Mouse (Mus musculus) left cerebral cortex, postnatal 10 days (tissue): Measurements from ENCODE around the gene Prss33. TPM values are rescaled to one million over a fixed set of nuclear protein-coding genes. Genes with fewer than 3 reads are reported as not detected.

Experiments used
- DNase-seq, 2 experiments: peaks; one replicate each; pipeline ENCODE4 v3.0.0; 2021 to 2022; ENCODE audit warnings: low spot score in 2 of 2, mixed read lengths in 1 of 2; ENCODE audit errors: extremely low spot score in 1 of 2
- intact Hi-C: fragments of 180-260 bp; cut with DNase I; formaldehyde crosslinking; loops from one replicate; pipeline ENCODE4 v1.15.1; 2025
- total RNA-seq, 2 experiments: library from RNA; stranded (reverse); gene quantifications; 2 replicates each; pipeline ENCODE4 v1.2.3; 2021

The Prss33 gene
- total RNA-seq, 2 experiments from 2014 or later, result not detected

DNA sequence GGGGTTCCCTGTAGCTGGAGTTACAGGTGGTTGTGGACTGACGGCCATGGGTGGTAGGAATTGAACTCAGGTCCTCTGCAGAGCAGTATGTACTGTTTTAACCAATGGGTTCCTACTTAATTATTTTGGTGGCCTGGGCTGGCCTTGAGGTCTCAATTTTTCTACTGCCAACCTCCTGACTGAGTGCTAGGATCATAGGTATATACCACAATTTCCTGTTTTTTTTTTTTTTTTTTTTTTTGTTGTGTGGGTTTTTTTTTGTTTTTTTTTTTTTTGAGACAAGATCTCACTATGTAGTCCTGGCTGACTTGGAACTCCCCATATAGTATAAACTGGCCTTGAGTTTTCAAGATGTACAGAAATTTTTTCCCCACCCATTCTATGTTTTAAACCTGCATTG is 4.7 kb downstream of the Prss33 start:
- intact Hi-C loops, result no loop called here

DNA sequence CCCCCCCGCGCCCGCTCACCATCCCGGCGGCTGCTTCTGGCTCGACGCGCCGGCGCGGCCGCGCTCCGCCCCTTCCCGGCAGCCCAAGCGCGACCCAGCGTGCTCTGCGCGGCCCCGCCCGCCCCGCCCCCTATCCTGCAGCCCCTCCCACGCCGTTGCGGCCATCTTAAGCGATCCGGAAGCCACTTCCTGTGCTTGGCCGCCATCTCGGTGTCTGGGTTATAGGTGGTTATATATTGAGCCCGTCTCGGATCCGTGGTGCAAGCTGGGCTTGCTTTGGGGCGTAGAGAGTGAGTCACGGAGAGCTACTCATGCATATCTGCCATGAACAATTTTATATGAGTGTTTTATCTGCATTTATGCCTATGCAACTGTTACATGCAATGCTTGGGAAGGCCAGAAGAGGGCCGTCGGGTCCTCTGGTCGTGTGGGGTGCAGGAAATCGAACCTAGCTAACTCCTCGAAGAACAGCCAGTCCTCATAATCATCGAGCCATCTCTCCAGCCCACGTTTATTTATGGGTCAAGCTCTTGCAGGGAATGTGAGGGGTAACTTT is 6.7 kb downstream of the Prss33 start, which contains the start of gene Elob:
Gene Elob, minus strand, starts transcription at position 73 of the 556 bp plus-strand sequence.
- intact Hi-C loops, result loop anchor here (5.0 kb wide), 1 partner anchor 57 kb away; the partner anchor contains the start of gene Flywch1

More for the DNA sequence above, 4.7 kb downstream of the Prss33 start:
- DNase-seq, result no peak

DNA sequence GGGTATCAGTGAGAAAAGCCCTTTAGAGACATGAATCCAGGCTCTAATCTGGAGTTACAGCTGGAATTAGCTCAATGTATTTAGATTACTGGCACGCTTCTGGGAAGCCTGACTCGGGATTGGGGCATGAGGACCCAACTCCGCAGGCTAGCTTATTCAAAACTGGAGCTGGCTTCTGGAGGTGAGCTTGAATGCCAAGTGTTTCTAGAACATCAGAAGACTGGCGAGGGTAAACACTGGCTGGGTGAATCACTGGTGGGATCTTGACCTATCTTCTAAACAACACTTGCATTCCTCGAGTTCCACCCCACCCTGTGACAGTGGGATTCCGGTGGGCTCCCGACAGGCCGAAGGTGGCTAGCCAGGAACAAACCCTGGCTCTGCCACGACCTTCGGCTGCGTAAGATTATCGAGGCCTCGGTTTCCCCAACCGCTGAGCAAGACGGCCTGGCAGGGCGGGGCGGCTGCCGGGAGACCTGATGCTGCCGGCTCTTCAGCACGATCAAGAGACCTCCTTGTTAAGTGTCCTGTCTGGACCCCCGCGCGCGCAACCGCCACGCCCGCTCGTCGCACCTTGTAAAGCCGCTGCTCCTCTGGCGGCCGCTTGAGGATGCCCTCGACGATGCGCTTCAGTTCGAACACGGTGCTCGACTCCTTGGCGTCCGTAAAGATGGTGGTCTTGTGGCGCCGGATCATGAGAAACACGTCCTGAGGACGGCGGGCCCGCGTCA is 7.4 kb downstream of the Prss33 start:
- peak; percentile 30 to 79 for DNase-seq
- intact Hi-C loops, result loop anchor here (5.0 kb wide), 1 partner anchor 56 kb away; the partner anchor contains the start of gene Flywch1

More for the DNA sequence above, 6.7 kb downstream of the Prss33 start, which contains the start of gene Elob:
- DNase-seq, result peak; percentile 78 to 92

DNA sequence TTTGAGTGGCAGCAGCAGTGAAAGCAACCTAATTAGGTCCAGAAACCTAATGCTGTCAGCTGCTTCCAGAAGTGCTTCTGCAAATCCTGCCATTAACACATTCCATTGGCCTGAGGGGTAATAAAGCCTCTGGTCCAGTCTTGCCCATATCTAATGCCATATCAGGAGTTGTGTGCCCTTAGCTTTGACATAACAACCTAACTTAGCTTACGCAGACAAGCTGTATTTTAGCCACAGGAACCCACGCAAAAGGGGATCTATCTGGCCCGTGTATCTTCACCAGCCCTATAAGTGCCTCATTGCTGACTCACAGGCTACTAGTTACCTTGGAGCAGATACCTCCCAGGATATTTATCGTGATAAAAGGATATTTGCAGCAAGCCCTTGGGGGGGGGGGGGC is 10.3 kb downstream of the Prss33 start:
- intact Hi-C loops, result loop anchor here (5.0 kb wide), 1 partner anchor 53 kb away; the partner anchor contains the start of gene Flywch1
- DNase-seq, result no peak

DNA sequence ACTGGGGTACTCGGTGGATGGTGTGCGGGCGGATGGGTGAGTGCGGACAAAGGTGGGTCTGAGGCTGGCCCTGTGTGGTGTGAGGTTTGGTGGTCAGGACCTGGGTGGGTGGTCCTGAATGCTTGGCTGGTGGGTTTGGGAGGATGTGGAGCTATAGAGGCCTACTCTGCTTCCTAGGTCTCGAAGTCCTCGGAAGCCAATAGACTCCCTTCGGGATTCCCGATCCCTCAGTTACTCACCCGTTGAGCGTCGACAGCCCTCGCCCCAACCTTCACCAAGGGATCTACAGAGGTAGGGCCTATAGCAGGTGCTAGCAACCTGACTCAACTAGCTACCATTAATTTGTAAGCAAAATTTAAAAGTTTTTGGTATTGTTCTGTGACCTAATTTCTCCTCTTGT is 12.2 kb downstream of the Prss33 start:
- peak in 1 of 2 experiments; percentile 38 for DNase-seq
- intact Hi-C loops, result no loop called here

DNA sequence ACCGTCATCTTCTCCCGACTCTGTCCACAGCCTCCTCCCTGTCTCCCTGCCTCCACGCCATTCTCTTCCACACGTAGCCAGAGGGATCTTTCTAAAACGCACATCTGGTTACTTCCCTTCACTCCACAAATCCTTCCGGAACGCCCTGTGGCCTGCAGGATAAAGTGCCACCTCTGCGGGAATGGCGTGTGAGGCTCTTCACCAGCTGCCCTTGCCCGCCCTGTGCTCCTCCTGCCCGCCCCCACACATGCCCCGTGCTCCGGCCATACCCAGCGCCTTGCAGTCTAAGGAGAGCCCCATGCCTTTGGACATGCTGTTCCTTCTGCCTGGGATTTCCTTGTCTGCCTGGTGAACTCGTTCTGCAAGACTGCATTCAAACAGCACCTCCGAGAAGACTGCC is 12.8 kb downstream of the Prss33 start:
- DNase-seq, result peak in 1 of 2 experiments; percentile 35
- intact Hi-C loops, result no loop called here

DNA sequence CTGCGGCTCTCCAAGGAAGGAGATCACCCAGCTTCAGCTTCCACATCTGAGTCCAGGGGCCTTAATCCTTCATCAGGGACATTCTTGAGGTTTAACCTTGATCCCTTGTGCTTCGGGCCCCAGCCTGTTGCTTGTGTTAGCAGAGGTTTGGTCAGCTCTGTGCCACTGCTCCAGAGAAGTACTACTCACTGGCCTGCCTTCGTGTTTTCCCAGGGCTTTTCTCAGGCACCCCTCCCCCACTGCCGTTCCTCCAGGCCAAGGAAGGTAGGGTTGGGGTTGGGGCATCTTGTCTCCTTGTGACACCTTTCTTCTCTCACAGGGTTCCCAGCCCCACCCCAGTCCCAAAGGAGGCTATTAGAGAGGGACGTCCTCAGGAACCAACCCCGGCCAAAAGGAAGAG is 13.8 kb downstream of the Prss33 start:
- intact Hi-C loops, result no loop called here
- DNase-seq, result peak in 1 of 2 experiments; percentile 29

DNA sequence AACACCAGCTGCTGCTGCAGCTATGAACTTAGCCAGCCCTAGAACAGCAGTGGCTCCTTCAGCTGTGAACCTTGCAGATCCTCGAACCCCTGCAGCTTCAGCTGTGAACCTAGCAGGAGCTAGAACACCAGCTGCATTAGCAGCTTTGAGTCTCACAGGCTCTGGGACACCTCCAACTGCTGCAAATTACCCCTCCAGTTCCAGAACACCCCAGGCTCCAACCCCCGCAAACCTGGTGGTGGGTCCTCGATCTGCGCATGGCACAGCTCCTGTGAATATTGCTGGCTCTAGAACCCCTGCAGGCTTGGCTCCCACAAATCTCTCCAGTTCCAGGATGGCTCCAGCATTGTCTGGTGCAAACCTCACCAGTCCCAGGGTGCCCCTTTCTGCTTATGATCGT is 15.1 kb downstream of the Prss33 start:
- no peak for DNase-seq
- intact Hi-C loops, result no loop called here

DNA sequence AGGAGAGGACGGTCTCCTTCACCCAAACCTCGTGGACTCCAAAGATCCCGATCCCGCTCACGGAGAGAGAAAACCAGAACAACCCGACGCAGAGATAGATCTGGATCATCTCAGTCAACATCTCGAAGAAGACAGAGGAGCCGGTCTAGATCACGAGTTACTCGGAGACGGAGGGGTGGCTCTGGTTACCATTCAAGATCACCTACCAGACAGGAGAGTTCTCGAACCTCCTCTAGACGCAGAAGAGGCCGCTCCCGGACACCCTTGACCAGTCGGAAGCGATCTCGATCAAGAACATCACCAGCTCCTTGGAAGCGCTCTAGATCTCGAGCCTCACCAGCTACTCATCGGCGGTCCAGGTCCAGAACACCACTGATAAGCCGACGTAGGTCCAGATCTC is 16.6 kb downstream of the Prss33 start:
- intact Hi-C loops, result no loop called here
- no peak for DNase-seq

DNA sequence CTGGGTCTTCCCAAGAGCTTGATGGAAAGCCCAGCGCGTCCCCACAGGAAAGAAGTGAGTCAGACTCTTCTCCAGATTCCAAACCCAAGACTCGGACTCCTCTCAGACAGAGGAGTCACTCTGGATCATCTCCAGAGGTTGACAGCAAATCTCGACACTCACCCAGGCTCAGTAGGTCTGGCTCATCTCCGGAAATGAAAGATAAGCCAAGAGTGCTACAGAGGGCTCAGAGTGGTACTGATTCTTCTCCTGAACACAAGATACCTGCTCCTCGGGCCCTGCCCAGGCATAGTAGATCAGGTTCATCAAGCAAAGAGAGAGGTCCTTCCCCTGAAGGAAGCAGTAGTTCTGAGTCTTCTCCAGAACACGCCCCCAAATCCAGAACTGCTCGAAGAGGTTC is 17.3 kb downstream of the Prss33 start:
- intact Hi-C loops, result no loop called here
- DNase-seq, result no peak

DNA sequence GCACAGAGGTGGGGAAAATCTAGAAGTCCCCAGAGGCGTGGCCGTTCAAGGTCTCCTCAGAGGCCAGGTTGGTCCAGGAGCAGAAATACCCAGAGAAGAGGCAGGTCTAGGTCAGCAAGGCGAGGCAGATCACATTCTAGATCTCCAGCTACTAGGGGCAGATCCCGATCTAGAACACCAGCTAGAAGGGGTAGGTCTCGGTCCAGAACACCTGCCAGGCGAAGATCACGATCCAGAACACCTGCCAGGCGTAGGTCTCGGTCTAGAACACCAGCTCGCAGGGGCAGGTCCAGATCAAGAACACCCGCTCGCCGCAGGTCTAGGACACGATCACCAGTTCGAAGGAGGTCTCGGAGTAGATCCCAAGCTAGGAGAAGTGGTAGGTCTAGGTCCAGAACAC is 20.2 kb downstream of the Prss33 start:
- intact Hi-C loops, result no loop called here
- no peak for DNase-seq

DNA sequence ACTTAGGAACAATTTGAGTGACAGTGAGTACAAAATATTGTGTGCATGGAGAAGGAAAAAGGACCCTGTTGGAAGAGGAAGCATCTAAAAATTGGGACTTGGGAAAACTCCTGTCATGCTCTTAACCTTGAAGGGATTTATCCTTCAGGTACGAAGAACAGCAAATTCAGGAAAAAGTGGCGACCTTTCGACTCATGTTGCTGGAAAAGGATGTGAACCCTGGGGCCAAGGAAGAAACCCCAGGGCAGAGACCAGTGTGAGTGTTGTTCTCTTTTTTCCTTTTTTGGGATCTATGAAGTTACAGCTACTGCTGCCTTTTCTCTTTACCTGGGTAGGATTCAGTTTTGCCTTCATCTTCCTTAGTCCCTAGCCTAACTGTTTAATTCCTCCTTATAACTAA is 27.9 kb downstream of the Prss33 start:
- DNase-seq, result no peak
- intact Hi-C loops, result no loop called here

DNA sequence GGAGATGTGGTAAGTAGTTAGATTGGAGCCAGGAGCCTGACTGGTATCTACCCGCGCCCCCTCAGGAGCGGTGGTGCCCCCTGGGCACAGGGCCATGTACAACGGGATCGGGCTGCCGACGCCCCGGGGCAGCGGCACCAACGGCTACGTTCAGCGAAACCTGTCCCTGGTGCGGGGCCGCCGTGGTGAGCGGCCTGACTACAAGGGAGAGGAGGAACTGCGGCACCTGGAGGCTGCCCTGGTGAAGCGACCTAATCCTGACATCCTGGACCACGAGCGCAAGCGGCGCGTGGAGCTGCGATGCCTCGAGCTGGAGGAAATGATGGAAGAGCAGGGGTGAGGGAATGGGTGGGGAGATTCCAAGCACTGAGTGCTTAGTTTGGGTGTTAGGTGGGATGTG is 29.0 kb downstream of the Prss33 start:
- intact Hi-C loops, result no loop called here

DNA sequence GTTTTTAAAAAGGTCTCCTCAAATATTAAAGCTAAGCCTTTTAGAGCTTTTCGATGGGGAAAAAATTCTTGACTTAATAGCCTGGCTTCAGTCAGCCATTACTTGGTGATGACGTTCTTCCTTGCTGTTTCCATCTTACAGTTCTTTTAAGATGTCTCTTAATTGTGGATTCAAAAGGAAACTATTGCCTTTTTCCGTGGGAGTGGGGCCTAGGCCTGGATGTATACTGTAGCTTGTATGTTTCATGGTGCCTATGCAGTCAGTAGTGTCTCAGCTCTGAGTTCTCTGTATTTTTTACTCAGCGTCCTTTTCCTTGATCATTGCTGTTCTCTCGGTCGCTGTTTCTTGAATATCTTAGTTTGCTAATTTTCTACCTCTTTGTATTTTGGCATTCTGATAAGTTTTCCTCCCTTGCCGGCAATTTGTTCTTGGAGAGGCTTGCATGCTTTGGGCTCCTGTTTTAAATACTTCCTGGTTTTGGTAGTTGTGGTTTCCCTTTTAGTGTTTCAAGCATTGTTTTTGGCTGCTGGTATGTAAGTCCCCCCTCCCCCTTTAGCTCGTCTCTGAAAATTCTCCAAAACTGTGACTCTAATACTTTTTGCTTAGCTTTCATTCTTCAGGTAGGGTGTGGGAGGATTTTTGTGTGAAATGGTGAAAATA is 31.3 kb downstream of the Prss33 start:
- intact Hi-C loops, result no loop called here
- no peak for DNase-seq

More for the DNA sequence above, 29.0 kb downstream of the Prss33 start:
- peak in 1 of 2 experiments; percentile 53 for DNase-seq

DNA sequence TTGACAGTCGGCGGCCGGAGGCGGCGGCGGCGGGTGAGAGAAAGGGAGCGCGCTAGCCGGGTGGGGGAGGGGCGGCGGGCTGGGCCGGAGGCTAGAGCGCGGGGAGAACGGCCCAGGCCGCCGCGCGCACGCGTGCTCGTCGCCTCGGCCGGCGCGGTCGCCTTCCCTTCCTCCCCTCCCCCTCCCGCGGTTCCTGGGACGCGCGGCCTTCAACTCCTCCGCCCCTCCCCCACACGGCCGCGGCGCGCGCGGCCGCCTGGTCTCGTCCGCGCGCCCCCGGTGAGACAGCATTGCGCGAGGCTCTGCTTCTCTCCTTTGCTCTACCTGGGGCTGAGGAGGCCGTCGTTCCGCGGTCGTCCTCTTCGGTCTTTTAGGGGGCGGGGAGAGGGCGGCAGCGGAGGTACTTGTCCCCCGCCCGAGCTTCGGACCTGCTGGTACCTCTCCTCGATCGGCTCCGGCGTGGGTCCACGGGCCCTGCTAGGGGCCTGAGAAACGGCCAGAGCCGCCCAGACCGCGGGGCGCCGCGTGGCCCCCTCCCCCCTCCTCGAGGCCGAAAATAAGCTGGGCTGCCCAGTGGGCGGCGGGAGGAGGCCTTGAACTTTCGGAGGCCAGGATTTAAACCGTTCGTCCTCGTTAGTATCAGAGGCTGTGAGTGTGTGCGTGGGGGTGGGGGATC is 32.4 kb downstream of the Prss33 start:
- intact Hi-C loops, result no loop called here

DNA sequence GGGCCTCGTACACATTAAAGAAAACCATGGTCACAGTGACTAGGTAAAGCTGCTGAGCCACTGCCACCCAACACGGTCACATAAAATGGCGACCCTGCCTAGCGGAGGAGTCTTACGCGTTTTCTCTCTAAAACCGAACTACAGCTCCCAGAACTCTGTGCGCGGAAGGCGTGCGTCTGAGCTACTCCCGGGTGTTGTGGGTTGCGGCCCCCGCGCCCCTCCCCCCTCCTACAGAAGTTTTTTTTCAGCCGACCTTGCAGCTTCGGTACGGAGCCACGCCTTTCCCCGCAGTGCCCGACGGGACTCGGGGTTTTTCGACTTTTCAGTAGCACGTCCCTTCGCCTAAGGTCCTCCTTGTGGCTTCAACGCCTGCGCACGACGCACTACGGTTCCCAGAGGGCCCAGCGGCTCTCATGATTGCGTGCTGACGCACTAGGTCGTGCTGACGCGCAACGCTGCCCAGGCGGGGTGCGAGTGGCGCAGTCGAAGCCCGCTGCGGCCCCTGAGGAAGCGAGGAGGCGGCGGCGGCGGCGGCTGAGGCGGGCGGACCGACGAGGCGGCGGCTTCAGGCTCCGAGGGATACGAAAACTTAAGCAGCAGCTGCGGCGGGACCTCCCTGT is 33.0 kb downstream of the Prss33 start:
- DNase-seq, result peak; percentile 99
- intact Hi-C loops, result no loop called here

More for the DNA sequence above, 32.4 kb downstream of the Prss33 start:
- DNase-seq, result peak; percentile 36 to 91

DNA sequence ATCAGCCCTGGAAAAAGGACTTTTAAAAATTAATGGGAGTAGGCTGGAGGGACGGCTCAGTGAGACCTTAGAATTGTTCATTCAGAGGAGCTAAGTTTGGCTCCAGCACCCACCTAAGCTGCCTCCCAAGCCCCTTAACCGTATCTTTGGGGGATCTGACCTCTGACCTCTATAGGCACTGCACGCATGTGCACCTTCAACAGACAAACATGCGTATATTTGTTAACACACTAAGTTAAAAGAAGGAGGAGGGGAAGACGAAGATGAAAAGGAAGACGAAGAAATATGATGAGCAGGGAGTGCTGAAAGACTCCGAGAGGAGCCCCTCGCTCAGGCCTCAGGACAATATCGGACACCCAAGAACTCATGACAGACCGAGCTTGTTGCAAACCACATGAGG is 34.2 kb downstream of the Prss33 start:
- intact Hi-C loops, result no loop called here
- DNase-seq, result peak in 1 of 2 experiments; percentile 14

DNA sequence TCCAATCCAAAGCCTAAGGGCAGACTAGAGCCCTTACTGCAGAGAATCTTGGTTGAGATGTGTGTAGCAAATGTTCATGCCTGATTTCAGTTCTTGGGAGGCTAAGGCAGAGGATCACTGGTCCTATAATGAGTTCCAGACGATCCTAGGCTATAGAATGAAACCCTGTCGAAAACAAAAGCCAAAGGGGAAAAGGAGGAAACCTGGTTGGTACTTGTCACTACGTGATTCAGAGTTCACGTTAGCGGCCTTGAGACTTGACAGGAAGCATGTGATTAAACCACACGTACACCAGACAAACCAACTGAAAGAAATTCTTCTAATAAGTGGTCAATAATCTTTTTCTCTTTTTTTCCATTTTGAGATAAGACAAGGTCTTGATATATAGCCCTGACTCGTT is 38.5 kb downstream of the Prss33 start:
- intact Hi-C loops, result no loop called here
- DNase-seq, result peak in 1 of 2 experiments; percentile 1

DNA sequence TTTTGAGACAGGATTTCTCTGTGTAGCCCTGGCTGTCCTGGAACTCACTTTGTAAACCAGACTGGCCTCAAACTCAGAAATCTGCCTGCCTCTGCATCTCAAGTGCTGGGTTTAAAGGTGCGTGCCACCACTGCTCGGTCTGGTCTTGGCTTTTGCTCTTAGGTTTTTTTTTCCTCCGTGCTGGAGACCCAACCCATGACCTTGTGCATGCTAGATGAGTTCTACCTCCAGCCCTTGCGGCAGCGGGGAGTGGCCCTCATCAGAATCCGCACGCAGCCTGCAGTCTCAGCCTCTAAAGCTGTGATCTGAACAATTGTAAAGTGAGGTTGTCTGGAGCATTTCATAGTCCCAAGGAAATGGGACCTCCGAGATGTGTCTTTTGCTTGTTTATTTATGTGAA is 40.5 kb downstream of the Prss33 start:
- peak in 1 of 2 experiments; percentile 10 for DNase-seq
- intact Hi-C loops, result no loop called here
